Mouse (Mus musculus) adrenal gland, postnatal 10 days (tissue): ENCODE measurements at regions not wholly inside any gene's neighbourhood (a gene's known extent, or its start where the extent isn't known, plus 50 kb on each side); places are given as distances from the start of the nearest gene placed in this dataset.

Experiments used
- DNase-seq: peaks from one replicate; pipeline ENCODE4 v3.0.0; 2021; ENCODE audit warnings: mixed read lengths

DNA sequence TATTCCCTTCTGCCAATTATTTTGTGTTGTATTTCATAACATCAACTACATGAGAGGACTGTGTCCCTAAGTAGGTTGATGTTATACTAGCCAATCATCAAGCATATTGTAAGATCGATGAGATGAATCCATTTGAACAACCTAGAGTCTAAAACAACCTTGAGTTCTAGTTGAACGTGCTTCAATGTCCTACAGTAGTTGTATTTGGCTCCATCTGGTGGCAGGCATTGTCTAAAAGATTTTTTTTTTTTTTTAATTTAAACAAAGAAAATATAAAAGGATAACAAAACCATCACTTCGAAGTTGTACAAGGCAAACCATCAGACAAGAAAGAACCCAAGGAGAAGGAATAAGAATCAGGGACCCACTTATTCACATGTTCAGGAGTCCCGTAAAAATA lies 114.4 kb downstream of the Pih1d3 start:
- DNase-seq = peak; percentile 5

DNA sequence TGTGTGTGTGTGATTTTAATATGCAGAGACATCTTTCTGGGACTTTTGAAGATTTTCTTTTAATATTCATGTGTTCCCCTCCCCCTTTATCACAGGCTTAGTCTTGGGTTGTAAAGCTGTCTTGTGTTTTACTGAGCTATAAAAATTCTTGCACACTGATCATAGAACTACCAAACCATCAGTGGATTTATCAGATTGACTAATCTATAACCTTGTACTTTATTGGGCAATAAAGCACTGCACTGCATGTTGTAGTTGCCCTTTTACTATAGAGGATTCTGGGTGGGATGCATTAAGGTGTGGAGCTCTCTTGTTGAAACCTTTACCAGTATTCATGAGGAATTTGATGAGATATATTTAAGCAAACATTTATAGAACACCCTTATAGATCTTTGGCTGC lies 141.3 kb downstream of the Pih1d3 start:
- DNase-seq = no peak

DNA sequence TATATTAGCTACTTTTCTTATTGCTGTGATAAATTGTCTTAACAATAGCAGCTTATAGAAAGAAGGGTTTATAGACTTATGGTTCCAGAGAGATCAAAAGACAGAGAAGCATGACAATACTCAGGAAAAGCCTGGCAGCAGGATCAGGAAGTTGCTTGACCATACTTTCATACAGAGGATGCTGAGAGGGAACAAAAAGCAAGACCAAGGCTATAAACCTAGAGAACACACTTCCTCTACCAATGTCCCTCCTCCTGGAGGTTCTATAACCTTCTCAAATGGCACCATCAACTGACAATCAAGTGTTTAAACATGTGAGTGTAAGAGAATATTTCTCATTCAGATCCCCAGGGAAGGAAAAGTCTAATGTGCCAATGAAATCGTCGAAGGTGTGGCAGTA lies 154.7 kb downstream of the Pih1d3 start:
- DNase-seq = no peak

DNA sequence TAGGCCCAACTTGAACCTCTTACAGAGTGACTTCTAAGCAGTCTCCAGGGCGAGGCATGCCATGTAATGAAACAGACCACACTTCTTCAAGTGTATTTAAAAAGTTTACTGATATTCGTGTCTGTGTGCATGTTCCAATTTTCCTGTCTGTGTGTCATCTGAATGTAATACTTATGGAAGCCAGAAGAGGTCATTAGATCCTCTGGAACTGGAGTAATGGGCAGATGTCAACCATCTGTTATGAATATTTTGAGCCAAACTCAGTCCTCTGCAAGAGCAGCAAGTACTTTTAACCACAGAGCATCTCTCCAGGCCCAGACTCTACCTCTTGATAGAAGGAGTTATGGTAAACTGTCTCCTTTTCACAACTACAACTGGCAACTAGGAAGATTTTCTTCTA lies 156.4 kb downstream of the Pih1d3 start:
- no peak for DNase-seq

DNA sequence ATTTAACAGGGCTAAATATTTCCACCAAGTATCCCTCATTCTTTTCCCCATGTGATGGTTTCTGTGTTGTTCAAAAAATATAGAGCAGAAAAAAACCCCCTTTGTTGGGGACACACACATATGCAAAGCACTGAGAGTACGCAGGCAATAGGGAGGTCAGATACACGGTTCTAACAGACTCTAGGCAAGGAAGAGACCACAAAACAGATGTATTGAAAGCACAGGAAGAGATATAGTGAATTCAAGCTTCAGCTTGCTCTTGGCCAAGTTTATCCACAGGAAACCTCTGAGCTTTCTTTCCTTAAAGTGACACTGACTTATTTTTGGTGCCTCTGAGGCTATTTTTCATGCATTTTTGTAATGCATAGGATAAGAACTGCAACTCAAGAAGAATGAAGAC lies 157.7 kb downstream of the Pih1d3 start:
- no peak for DNase-seq

DNA sequence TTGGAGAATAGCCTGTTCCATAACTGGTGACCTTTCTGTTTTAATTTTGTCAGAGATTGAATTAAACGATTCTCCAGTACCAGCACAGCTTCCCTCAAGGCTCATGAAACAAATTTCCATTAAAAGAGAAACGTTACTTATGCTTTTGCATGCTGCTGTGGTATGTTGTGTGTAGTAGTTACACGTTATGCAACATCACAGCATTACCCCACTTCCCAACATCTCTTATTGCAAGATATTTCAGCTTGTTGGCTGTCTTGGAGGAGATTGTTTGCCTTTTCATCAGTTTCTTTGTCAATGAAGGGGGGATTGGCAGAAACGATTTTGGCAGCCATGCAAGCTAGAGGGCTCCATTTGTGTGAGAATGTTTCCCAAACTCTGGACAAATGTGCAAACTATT lies 159.6 kb downstream of the Pih1d3 start:
- no peak for DNase-seq
